Comparison of ENCODE assay signal across 8 mouse cellular contexts in the genomic region with DNA sequence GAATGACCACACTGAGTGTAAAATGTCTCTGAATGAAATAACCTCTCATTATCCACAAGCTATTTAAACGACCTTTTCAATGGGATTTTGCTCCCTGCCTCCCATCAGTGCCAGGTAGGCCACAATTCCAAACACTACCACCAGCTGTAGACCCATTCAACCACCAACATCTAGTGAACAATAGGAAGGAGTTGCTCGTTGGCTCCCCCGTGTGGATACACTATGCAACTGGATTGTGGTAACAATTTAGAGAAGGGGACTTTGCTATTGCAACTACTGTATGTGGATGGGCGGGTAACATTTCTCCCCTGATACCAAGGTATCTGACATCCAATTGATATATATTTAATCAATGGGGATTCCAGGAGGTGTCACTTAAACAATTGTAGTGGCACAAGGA. TPM values are rescaled to one million over a fixed set of nuclear protein-coding genes. Genes with fewer than 3 reads are reported as not detected.
DNase-seq lines count a peak whose midpoint lies in the region; ATAC-seq and TF ChIP-seq lines count a peak whose summit lies in the region.

No protein-coding gene starts in this region.

- WGBS in midbrain, embryonic 11.5 days = 38% methylated on average over 4 of the region's 4 CpGs
- 38% methylated on average over 4 of the region's 4 CpGs for WGBS in midbrain, embryonic 16.5 days
- WGBS in limb, embryonic 14.5 days = 33% methylated on average over 4 of the region's 4 CpGs

- no peak overlapping the region for H3K9ac ChIP-seq in midbrain, embryonic 11.5 days (ENCODE audit: low read length)
- no peak overlapping the region for H3K9ac ChIP-seq in midbrain, embryonic 16.5 days (ENCODE audit: low read depth, low read length)
- no peak overlapping the region for H3K9ac ChIP-seq in limb, embryonic 14.5 days (ENCODE audit: low read depth, low read length, severe bottlenecking)

- no peaks in the 10 kb centered on the region for H3K36me3 ChIP-seq in midbrain, embryonic 11.5 days (ENCODE audit: control insufficient read depth, insufficient read depth, low read length)
- no peaks in the 10 kb centered on the region for H3K36me3 ChIP-seq in midbrain, embryonic 16.5 days (ENCODE audit: control insufficient read depth, insufficient read depth, low read length)
- no peaks in the 10 kb centered on the region for H3K36me3 ChIP-seq in limb, embryonic 14.5 days (ENCODE audit: control insufficient read depth, insufficient read depth, low read length)

- no peak for ATAC-seq in midbrain, embryonic 11.5 days (ENCODE audit: low FRiP score)
- no peak for ATAC-seq in midbrain, embryonic 16.5 days
- peak; percentile 53 to 82; a peak in 3 of 4 replicates for ATAC-seq in hematopoietic stem cell, adult 5-6 weeks (replicated peaks in 1 of 2; ENCODE audit: insufficient read depth in 1 of 2, low FRiP score in 2 of 2, low TSS enrichment in 1 of 2, low read depth in 1 of 2, poor library complexity in 2 of 2, severe bottlenecking in 2 of 2)
- ATAC-seq in limb, embryonic 14.5 days (ENCODE audit: low FRiP score, low read depth) = no peak

- peak; percentile 90 for DNase-seq in midbrain, embryonic 11.5 days (ENCODE audit: low spot score, missing footprints)
- peak; percentile 57 for DNase-seq in T-cell, adult 2 months (ENCODE audit: low spot score)
- DNase-seq in cerebellum, postnatal 14 days = peak; percentile 72 to 82
- peak; percentile 62 for DNase-seq in limb, embryonic 14.5 days (ENCODE audit: low spot score)
- peak; percentile 30 for DNase-seq in right cerebral cortex, adult 18-20 months
- DNase-seq in urinary bladder, postnatal 36 days (ENCODE audit: low spot score in 2 of 2) = peak; percentile 35 to 45

- no peak overlapping the region for H3K4me3 ChIP-seq in midbrain, embryonic 11.5 days (ENCODE audit: low read depth, low read length)
- H3K4me3 ChIP-seq in midbrain, embryonic 16.5 days (ENCODE audit: low read depth, low read length) = no peak overlapping the region
- H3K4me3 ChIP-seq in limb, embryonic 14.5 days (replicated peaks; ENCODE audit: low read length) = no peak overlapping the region

- no peak for TF ChIP-seq POLR2A in limb, embryonic 14.5 days (IDR thresholded peaks at IDR 0.05; ENCODE audit: borderline replicate concordance, extremely low read depth, insufficient read depth, insufficient read length)

- H3K4me2 ChIP-seq in midbrain, embryonic 11.5 days = no peak overlapping the region
- no peak overlapping the region for H3K4me2 ChIP-seq in midbrain, embryonic 16.5 days (ENCODE audit: low read length)
- no peak overlapping the region for H3K4me2 ChIP-seq in limb, embryonic 14.5 days (replicated peaks; ENCODE audit: low read depth, low read length, severe bottlenecking)

- no peaks in the 10 kb centered on the region for H3K9me3 ChIP-seq in midbrain, embryonic 11.5 days (ENCODE audit: control insufficient read depth, low read length)
- H3K9me3 ChIP-seq in midbrain, embryonic 16.5 days (replicated peaks; ENCODE audit: control insufficient read depth, low read length, poor library complexity, severe bottlenecking) = no peaks in the 10 kb centered on the region
- no peaks in the 10 kb centered on the region for H3K9me3 ChIP-seq in limb, embryonic 14.5 days (ENCODE audit: control insufficient read depth, low read length)

- H3K27ac ChIP-seq in midbrain, embryonic 11.5 days (ENCODE audit: low read depth, low read length) = no peak overlapping the region
- no peak overlapping the region for H3K27ac ChIP-seq in midbrain, embryonic 16.5 days (ENCODE audit: low read length)
- no peak overlapping the region for H3K27ac ChIP-seq in limb, embryonic 14.5 days (replicated peaks; ENCODE audit: low read depth, low read length)

- no peaks in the 10 kb centered on the region for H3K27me3 ChIP-seq in midbrain, embryonic 11.5 days (ENCODE audit: control insufficient read depth, insufficient read depth, low read length)
- H3K27me3 ChIP-seq in midbrain, embryonic 16.5 days (ENCODE audit: control insufficient read depth, insufficient read depth, low read depth, low read length) = no peaks in the 10 kb centered on the region
- H3K27me3 ChIP-seq in limb, embryonic 14.5 days (ENCODE audit: control insufficient read depth, insufficient read depth, low read length) = no peaks in the 10 kb centered on the region

- no peaks in the 10 kb centered on the region for H3K4me1 ChIP-seq in midbrain, embryonic 11.5 days (ENCODE audit: control insufficient read depth, insufficient read depth, low read length)
- no peaks in the 10 kb centered on the region for H3K4me1 ChIP-seq in midbrain, embryonic 16.5 days (ENCODE audit: control insufficient read depth, insufficient read depth, low read length)
- no peaks in the 10 kb centered on the region for H3K4me1 ChIP-seq in limb, embryonic 14.5 days (ENCODE audit: control insufficient read depth, insufficient read depth, low read length)

RNA-seq across cellular contexts. Expression of a gene that starts 31.2 kb away (rescaled TPM):
- polyA plus RNA-seq in midbrain, embryonic 11.5 days (2014; fragmentation: Nextera tagmentation; extraction: Ambion mirVana) = not detected in 2 replicates
- polyA plus RNA-seq in midbrain, embryonic 16.5 days (2015; fragmentation: Nextera tagmentation; extraction: Ambion mirVana) = 0.31 TPM in 1 of 2 replicates, not detected in the other
- total RNA-seq in hematopoietic stem cell, adult 5-6 weeks (2017) = not detected in 2 replicates
- 33.4 and 43.9 TPM in 2 replicates for polyA plus RNA-seq in limb, embryonic 14.5 days (2012; rRNA removed)
- polyA plus RNA-seq in limb, embryonic 14.5 days (2014; fragmentation: Nextera tagmentation; extraction: Ambion mirVana) = 67.8 and 100 TPM in 2 replicates

RNA-seq across cellular contexts. Expression of a gene that starts 47.4 kb away (rescaled TPM):
- 2.3 and 2.4 TPM in 2 replicates for polyA plus RNA-seq in midbrain, embryonic 11.5 days (2014; fragmentation: Nextera tagmentation; extraction: Ambion mirVana)
- 12.2 and 14.3 TPM in 2 replicates for polyA plus RNA-seq in midbrain, embryonic 16.5 days (2015; fragmentation: Nextera tagmentation; extraction: Ambion mirVana)
- 15.3 and 19.9 TPM in 2 replicates for total RNA-seq in hematopoietic stem cell, adult 5-6 weeks (2017)
- 3.5 and 4.1 TPM in 2 replicates for polyA plus RNA-seq in limb, embryonic 14.5 days (2012; rRNA removed)
- 4.1 and 4.5 TPM in 2 replicates for polyA plus RNA-seq in limb, embryonic 14.5 days (2014; fragmentation: Nextera tagmentation; extraction: Ambion mirVana)

Comparison
In these comparisons a context has a peak if more than half of its experiments do, and no peak if none do; other contexts are left out.
1. ATAC-seq: peak in hematopoietic stem cell, adult 5-6 weeks (2 of 2); none in midbrain, embryonic 11.5 days (single experiment), midbrain, embryonic 16.5 days (single experiment) and limb, embryonic 14.5 days (single experiment).
2. DNase-seq: peak in every context shown above with its lines; median percentile 90 in midbrain, embryonic 11.5 days; 77 in cerebellum, postnatal 14 days; 62 in limb, embryonic 14.5 days; 57 in T-cell, adult 2 months; 40 in urinary bladder, postnatal 36 days; 30 in right cerebral cortex, adult 18-20 months.
3. RNA of a gene that starts 31.2 kb away (polyA plus RNA-seq): 33.4 to 100 TPM in limb, embryonic 14.5 days; 0.31 TPM in midbrain, embryonic 16.5 days and not detected in midbrain, embryonic 11.5 days; every median in the first group is over 10 times any median in the second.